In the genomic region with DNA sequence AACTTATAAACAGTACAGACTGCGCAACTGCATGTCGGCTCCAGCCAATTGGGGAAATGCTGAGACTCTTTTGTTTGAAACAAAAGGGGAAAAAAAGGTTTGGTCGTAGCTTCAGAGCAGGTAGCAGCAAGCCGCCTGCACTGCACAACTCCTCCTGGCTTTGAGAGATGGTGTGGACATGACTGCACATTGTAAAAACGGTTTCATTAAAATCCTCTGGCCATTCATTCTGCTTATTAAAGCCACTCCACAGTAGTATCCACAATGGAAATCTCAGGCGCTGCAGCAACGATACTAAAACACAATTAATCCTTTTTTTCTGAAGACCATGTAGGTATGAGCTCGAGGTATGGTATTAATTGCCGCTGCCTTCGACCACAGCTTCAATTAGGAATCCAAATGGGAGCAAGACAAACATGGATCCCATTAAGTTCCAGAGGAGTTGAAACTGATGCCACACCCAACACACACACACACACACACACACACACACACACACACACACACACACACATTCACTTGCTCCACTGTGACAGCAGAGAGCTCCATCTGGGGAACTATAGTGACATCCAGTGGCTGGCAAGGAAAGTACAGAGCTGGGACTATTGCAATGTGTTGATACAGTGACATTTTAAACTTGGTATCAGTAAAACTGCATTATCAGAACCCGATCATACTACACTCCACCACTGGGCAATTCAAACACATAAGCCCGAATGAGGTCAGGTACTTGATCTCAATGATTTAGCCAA, we compare ENCODE assay signal across 8 mouse cellular contexts.
A peak's percentile ranks its signal among the peaks of the same experiment; 100 is the strongest.
DNase-seq lines count a peak whose midpoint lies in the region.

No protein-coding gene starts in this region.

- DNase-seq in cerebellum, adult 9-10 months = peak; percentile 9
- DNase-seq in cerebellum, adult 11-12 months = no peak
- DNase-seq in adipocyte (ENCODE audit: low spot score) = peak; percentile 66
- DNase-seq in frontal cortex, postnatal 10 days (ENCODE audit: low spot score in 2 of 2) = peak; percentile 22 to 28
- peak; percentile 56 for DNase-seq in layer of hippocampus, adult 11-12 months (ENCODE audit: low spot score)
- DNase-seq in lung, postnatal 14 days = peak; percentile 20
- DNase-seq in right cerebral cortex, postnatal 25 days = peak; percentile 62
- DNase-seq in ovary, postnatal 36 days (ENCODE audit: low spot score) = no peak

Comparison
In these comparisons a context has a peak if more than half of its experiments do, and no peak if none do; other contexts are left out.
1. DNase-seq: peak in cerebellum, adult 9-10 months (single experiment), adipocyte (single experiment), frontal cortex, postnatal 10 days (2 of 2), layer of hippocampus, adult 11-12 months (single experiment), lung, postnatal 14 days (single experiment) and right cerebral cortex, postnatal 25 days (single experiment); none in cerebellum, adult 11-12 months (single experiment) and ovary, postnatal 36 days (single experiment).